In genomic region chr4:140597378-140597777, GRCm38 (mm10) we compare ENCODE assay signal across 16 mouse cellular contexts.
"Had no signal": no experiment of that assay in that cellular context is flagged by ENCODE, and none has a peak within 500 bp of the region (broad histone marks: within the 10 kb centered on the region; RNA-seq: fewer than 3 reads in every experiment).

No protein-coding gene starts in this region.

- H3K27ac ChIP-seq: midbrain, embryonic 10.5 days; midbrain, embryonic 12.5 days; neural tube, embryonic 13.5 days; neural tube, embryonic 15.5 days; stomach, embryonic 15.5 days; stomach, postnatal 0 days had no signal

- H3K4me1 ChIP-seq: midbrain, embryonic 12.5 days; stomach, embryonic 15.5 days had no signal

- H3K27me3 ChIP-seq: midbrain, embryonic 12.5 days; neural tube, embryonic 13.5 days; neural tube, embryonic 15.5 days; stomach, embryonic 15.5 days had no signal

- DNase-seq: lung, embryonic 14.5 days; lung, postnatal 10 days; midbrain, embryonic 14.5 days; retina, postnatal 1 day; right cerebral cortex, adult 18-20 months; right cerebral cortex, postnatal 25 days; thymus, adult 2 months; thymus, postnatal 25 days; thymus, postnatal 4 days had no signal

- H3K4me3 ChIP-seq: midbrain, embryonic 10.5 days; midbrain, embryonic 12.5 days; myocyte; neural tube, embryonic 13.5 days; neural tube, embryonic 15.5 days; stomach, embryonic 15.5 days had no signal
